Mouse (Mus musculus) CH12.LX (cell line): Measurements from ENCODE around the gene Recql5.

Source experiments
- CTCF ChIP-seq, 2 experiments: IDR thresholded peaks in 1 of 2; conservative IDR thresholded peaks in 1 of 2; 2 replicates each; pipeline ENCODE4 v1.5.1; 2011 to 2012; ENCODE audit warnings: low read depth in 2 of 2, low read length in 2 of 2, improper control_type of control experiment in 1 of 2, inconsistent platforms in 1 of 2, mild to moderate bottlenecking in 1 of 2, moderate library complexity in 1 of 2
- MXI1 ChIP-seq: IDR thresholded peaks from 2 replicates; pipeline ENCODE4 v1.6.1; 2011; ENCODE audit warnings: mild to moderate bottlenecking, low read depth, low read length, improper control_type of control experiment
- POLR2A ChIP-seq: IDR thresholded peaks from 2 replicates; pipeline ENCODE4 v1.6.1; 2011; ENCODE audit warnings: low read depth, mild to moderate bottlenecking, improper control_type of control experiment, low read length
- SIN3A ChIP-seq: IDR thresholded peaks from 2 replicates; pipeline ENCODE4 v1.6.1; 2012; ENCODE audit warnings: low read length, improper control_type of control experiment, inconsistent platforms
- TCF12 ChIP-seq: IDR thresholded peaks from 2 replicates; pipeline ENCODE4 v1.6.1; 2014; ENCODE audit warnings: low read depth, mild to moderate bottlenecking, inconsistent platforms, low read length, improper control_type of control experiment

GRCm38 (mm10) chr11:115954712-115955111 lies 21.4 kb upstream of the Recql5 start:
- TF ChIP-seq POLR2A (no peak), MXI1 (no peak), CTCF (conservative IDR thresholded peaks at IDR 0.05 in 1 of 2, IDR thresholded peaks at IDR 0.05 in 1 of 2; ENCODE audit: low read depth in 2 of 2, low read length in 2 of 2) (no peak), TCF12 (no peak), SIN3A (no peak)
